Mouse (Mus musculus): ENCODE measurements around the gene Rpa2. TPM values are rescaled to one million over a fixed set of nuclear protein-coding genes. Genes with fewer than 3 reads are reported as not detected.
"Not testable (repeated sequence)": the region's sequence is repeated elsewhere in the genome, so short reads cannot be mapped to it uniquely, and the experiment has no call there.

Rpa2 gene
- 10 to 100 TPM; 25.0 to 25.9 TPM for total RNA-seq (2021)
- long read RNA-seq, experiment 1, transcript Rpa2-201 (9 exons, 1,813 nt) = major isoform, 56 of 63 reads
- long read RNA-seq, experiment 1, partial matches to known transcripts = 2 of 63 reads
- long read RNA-seq, experiment 1, other reads (novel, unspliced or antisense) = 5 of 63 reads
- long read RNA-seq, experiment 2, transcript Rpa2-201 (9 exons, 1,813 nt) = major isoform, 62 of 67 reads
- long read RNA-seq, experiment 2, partial matches to known transcripts = 3 of 67 reads
- long read RNA-seq, experiment 2, other reads (novel, unspliced or antisense) = 2 of 67 reads

DNA sequence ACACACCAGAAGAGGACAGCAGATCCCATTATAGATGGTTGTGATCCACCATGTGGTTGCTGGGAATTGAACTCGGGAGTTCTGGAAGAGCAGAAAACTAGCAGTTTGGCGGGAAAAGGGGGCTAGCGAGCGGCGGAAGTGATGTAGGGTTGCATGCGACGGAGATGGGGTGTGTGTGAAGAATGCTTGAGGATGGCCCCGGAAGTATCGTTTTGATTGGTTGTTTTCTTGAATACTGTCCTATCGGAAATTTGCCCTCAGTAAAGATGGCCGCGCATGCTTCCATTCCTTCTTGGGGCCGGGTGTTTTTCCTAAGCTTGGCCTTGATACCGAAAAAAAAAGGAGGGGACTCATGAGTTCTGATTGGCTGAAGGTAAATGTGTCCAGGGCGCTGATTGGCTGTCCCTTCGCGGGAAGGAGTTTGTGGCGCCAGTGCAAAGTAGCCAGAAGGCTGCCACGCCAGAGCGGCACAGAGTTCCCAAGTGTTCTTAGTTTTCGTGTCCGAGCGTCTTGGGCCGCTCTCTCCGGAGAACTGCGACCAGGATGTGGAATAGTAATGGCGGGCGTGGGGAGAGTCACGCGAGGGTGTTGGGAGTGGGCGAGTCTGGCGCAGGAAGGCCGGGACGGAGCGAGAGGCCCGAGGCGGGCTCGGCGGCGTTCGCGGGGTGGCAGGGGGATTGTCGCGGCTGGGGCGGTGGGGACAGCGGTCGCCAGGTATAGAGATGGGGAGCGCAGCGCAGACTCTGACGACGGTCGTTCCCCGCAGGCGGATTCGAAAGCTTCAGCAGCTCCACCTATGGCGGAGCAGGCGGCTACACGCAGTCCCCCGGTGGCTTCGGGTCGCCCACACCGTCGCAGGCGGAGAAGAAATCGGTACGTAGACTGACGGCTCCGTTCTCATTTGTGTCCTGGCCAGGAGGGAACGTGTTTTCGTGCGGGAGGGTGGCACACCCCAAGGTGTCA is at the start of gene Rpa2:
Rpa2 (plus strand) TSS at position 419 of the 963 bp plus-strand sequence.
- DNase-seq (ENCODE audit: low spot score in 2 of 2) = peak; percentile 93 to 98

DNA sequence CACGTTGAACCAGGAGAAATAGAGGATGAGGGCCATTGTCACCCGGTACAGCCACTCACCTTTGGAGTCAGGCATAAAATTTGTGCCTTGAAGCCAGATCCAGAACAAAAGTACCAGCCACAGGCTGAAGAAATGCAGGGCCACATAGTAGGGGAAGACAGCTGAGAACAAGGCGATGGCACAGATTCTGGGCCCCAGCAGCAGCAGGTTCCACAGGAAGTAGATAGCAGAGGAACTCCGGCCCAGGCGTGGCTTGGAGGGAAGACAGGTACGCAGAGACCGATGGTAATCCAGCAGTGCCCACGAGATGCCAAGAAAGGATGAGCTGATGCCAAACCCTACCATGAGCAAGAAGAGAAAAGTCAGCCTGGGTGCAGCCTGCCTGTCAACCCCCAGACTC is 39.9 kb upstream of the Rpa2 start:
- DNase-seq (ENCODE audit: low spot score in 2 of 2) = no peak

DNA sequence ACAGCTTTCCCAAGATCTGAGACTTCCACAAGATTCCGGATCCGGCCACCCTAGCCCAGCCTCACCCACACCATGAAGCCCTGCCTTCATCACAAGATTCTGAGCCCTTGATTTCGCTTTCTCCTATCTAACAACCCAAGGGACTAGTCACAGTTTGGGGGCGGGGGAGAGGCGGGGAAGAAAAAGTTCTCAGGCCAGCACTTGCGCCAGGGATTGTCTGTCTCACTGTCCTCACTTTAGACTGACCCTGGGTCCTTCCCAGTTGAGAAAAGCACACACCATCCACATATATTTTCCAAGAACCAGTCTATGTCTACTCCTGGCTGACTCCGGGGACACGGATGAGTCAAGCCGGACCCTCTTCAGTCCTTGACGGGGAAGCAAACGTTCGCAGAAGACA is 36.5 kb upstream of the Rpa2 start:
- DNase-seq (ENCODE audit: low spot score in 2 of 2) = no peak

DNA sequence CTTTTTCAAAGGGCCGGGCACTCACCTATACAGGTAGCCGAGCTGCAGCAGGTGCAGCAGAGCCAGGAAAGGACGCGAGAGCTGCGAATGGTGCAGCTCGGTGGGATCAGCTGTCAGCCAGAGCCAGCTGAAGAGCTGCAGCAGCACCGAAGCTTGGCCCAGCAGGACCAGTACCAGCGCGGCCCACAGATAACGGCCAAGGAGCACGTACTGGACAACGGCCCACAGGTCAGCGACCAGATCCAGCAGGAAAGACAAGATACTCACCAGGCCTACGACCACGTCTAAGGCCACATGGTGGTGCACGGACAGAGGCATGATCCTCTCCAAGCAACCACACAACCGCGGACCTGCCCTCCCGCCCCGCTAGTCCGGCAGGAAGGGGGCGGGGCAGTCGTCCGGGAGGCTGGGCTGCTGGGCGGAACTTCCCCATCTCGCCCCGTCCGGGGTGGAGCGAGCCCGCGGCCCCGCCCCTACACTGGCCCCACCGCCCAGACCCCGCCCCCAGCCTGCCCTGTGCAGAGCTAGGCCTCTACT is 35.9 kb upstream of the Rpa2 start, which contains the start of gene Xkr8:
Xkr8 (minus strand) TSS at position 399 of the 537 bp plus-strand sequence.
- peak; percentile 88 to 94 for DNase-seq (ENCODE audit: low spot score in 2 of 2)

DNA sequence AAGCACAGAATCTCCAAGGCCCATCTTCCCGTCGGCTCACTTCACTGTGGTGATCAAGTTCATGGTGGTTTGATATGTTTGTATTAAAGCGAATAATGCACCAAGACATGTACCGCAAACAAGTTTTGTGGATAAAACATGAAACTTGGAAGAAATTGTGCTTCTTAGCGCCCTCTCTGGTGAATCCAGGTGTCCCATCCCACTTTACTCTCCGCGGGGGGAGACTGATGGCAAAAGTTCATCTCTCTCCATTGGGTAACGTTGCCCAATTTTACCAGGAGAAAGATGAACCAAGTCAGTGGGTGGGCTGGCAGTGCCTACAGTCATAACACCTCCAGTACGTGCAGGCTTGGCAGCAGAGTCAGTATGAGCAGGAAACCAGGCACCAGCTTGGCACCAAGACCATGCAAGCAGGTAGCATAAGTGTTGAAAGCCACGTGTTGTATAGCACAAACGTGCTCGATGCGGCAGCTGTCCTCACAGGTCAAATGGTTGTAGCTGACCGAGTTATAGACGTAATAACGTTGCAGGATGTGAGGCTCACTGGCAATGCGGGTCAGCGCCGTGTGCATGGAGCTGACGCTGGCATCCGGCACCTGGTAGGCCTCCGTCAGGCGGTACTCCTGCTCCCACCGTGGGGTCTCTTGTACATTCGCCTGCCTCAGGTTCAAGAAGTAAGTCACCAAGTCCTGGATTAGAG is 34.9 kb upstream of the Rpa2 start:
- DNase-seq (ENCODE audit: low spot score in 2 of 2) = no peak

DNA sequence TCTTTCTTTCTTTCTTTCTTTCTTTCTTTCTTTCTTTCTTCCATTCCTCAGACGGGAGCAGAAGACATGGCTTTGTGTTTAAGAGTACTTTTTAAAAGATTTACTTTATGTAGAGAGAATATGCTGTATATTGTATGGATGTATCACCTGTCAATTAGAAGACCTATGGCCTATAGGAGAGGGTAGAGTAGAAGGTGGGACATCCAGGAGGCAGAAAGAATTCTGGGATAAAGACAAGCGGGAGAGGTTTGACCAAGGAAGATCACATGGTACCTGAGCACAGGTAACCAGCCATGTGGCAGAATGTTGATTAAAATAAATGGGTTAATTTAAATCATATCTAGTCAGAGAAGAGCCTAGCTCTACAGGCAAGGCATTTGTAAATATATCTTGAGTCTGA is 33.4 kb upstream of the Rpa2 start:
- DNase-seq (ENCODE audit: low spot score in 2 of 2) = no peak

DNA sequence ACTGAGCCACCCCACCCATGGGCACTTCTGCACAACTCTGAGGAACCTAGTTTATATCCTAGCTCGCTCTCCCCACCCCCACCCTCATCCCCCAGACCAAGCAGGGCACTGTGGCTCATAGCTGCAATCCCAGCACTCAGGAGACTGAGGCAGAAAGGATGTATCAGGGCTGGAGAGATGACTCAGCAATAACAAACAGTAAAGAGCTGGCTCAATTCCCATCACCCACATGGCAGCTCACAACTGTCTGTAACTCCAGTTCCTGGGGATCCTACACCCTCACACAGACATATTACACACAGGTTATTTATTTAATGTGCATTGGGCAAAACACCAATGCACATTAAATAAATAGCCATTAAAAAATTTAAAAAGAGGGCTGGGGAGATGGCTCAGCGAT is 32.7 kb upstream of the Rpa2 start:
- no peak for DNase-seq (ENCODE audit: low spot score in 2 of 2)

DNA sequence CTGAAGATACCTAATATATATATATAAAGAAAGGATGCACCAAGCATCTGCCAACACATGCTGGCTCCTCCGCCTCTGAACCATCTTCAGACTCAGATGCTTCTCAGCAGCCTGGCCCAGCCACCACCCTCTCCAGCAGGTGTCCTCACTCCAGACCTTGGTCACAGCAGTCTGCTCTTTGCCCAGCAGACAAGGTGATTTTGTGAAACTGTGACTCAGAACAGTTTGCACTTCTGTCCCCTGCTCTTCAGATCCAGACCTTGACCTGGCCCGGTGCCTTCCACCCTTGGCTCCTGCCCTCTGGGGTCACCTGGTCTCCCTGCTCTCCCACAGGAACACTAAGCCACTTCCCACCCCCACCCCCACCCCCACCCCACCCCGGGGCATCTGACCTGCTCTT is 32.2 kb upstream of the Rpa2 start:
- no peak for DNase-seq (ENCODE audit: low spot score in 2 of 2)

DNA sequence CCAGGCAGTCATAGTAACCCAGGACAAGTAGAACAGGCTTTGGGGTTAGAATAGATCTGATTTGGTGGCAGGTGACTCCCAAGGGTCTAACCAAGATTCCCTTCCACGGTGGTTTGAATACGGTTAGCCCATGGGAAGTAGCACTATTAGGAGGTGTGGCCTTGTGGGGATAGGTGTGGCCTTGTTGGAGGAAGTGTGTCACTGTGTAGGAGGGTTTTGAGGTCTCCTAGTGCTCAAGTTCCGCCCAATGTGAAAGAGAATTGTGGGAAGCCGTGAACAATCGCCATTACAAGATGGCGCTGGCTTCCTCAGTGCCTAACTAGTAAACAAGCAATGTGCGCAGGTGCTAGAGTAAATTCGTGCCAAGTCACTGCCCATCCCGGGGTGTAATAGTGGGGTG is 31.0 kb upstream of the Rpa2 start:
- not testable (repeated sequence) for DNase-seq (ENCODE audit: low spot score in 2 of 2)

DNA sequence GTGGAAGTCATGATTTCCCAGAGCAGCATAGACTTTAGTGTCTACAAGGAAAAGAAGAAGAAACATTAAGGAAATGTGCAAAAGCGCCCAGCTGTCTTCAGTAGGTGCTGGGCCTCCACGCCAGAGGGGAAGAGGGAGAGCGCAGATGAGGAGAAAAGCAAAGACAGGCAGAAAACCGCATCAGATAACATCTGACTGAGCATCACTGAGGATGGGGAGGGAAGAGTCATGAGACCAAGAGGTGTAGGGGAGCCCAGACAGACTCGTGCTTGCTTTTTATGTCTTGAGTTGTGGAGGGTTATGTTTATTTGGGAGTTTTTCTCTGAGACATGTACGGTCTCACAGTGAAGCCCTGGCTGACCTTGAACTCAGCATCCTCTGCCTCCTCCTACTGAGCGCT is 26.6 kb upstream of the Rpa2 start:
- DNase-seq (ENCODE audit: low spot score in 2 of 2) = no peak

DNA sequence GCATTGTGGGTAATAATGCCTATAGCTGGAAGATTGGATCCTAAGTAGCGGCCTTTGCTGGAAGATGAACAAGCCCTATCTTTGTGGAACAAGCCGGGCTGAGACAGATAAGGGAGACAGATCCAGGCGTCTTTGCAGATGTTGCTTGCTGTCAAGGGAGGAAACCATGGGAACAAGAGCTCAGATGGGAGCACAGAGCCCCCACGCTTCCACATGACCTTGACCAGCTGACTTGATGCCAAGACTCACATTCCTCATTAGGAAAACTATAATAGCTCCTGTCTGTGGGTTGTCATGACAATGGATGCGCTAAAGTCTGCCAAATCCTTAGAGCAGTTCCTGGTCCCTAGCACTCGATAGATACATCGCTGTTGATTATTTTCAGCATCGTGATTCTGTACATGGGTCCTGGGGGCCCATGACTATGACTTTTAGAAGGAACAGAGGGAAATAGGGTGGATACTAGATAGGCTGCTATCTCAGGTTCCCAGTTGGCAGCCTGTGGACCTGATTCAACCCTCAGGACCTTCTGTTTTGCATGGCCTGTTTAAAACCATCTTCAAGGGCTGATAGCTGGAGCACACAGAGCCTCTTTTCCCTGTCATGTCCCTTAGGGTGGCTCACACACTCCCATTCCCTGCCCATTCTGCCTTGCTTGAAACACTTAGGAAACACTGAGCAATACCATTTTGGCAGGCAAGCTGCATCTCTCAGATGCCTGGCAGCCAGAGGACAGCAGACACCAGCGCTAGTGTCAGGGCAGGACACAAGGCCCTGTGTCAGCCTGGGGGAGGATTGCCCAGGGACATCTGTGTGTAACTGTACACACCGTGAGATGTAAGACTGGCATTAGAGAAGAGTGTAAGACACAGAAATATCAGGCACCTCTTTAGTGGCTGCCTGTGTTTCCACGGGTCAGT is 23.9 kb upstream of the Rpa2 start:
- no peak for DNase-seq (ENCODE audit: low spot score in 2 of 2)

DNA sequence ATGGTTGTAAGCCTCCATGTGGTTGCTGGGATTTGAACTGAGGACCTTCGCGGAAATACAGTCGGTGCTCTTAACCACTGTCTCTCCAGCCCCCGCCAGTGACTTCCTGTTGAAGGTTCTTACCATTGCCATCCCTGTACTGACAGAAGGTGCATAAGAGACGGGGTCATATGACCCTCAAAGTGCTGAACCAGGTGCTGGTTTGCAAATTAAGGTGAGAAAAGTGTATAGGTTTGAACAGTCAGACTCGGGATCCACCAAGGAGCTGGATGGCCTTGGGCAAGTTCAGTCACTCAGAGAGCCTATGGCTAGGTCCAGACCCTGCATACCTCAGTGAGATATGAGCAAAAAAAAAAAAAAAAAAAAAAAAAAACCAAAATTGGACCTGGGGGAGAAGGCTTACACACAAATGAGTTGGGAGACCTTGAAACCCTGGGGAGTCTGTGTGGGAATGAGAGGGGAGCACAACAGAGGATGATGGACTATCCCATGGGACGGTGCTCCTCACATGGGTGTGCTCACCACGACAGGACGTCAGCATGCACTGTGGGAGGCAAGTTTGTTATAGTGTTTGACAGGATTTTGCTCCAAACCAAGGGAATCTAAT is 21.1 kb upstream of the Rpa2 start:
- DNase-seq (ENCODE audit: low spot score in 2 of 2) = no peak

DNA sequence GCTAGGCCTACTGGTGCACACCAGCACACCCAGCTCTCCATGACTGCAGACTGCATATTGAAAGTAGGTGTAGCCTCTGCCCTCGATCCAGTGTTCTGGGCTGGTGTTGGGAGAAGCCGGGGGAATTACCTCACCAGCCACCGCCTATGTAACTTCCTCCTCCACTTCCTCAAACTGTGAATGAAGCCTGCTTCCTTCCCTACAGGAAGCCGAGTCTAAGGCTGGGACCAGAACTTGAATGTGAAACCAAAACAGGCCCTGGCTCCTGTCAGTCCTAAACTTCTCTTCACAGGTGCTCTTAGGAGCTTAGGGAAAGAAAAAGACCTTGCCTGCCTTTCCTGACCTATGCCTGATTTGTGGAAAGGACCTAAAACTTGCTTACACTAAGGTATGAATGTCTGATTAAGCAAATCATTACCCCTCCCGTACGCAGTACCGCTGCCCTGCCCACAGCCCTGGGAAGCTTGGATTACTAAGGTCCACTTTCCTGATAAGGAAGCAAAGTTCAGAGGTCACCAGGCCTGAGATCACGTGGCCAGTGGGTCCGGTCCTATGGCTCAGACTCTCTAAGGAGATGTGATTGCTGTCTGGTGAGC is 20.4 kb upstream of the Rpa2 start:
- no peak for DNase-seq (ENCODE audit: low spot score in 2 of 2)

DNA sequence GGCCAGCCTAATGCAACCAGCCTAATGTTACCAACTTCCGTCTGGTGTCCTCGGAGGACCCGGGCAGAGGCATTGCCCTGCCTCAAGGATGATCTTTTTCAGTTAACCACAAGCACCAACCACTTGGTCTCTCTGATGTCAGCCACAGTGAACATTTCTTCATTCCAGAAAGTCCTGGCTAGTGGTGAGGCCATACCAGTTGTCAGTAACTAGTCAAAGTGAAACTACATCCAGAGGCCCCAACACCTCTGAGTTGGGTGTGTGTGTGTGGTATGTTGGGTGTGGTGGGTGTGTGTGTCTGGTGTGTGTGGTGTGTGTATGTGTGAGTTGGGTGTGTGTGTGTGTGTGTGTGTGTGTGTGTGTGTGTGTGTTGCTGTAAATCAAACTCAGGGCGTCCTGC is 19.4 kb upstream of the Rpa2 start:
- no peak for DNase-seq (ENCODE audit: low spot score in 2 of 2)

DNA sequence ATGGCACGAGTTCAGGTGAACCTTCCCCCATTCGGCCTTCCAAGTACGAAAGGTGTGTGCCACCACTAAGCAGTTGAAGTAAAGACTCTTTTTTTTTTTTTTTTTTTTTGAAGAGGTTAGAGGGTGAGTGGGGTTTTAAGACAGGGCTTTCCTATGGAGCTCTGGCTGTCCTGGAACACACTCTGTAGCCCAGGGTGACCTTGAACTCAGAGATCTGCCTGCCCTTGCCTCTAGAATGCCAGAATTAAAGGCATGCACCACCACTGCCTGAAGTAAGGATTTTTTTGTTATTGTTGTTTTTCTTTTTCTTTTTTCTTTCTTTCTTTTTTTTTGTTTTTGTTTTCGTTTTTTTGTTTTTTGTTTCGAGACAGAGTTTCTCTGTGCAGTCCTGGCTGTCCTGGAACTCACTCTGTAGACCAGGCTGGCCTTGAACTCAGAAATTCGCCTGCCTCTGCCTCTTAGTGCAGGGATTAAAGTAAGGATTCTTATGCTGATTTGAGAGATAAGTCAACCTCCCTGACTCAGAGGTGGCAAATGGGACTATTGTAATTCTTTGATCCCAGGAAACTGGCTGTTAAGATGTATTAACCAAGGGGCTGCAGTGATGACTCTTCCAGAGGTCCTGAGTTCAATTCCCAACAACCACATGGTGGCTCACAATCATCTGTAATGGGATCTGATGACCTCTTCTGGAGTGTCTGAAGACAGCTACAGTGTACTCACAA is 18.7 kb upstream of the Rpa2 start:
- no peak for DNase-seq (ENCODE audit: low spot score in 2 of 2)

DNA sequence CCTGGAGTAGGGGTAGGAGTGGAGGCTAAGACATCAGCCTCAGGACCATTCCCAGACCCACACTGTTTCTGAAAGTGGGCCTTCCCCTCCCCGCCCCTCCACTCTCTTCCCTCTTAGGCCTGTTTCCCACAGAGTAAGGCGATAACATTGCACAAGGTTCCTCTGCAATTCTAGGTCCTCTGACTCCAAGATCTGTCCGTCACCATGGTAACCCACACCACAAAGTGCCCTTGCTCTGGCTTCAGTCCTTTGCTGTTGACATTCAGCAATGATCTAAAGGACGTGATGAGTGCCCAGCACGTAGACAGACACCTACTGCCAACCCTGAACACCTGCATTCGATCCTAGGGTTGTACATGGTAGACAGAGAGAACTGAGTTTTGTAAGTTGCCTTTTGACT is 15.1 kb upstream of the Rpa2 start:
- DNase-seq (ENCODE audit: low spot score in 2 of 2) = no peak

DNA sequence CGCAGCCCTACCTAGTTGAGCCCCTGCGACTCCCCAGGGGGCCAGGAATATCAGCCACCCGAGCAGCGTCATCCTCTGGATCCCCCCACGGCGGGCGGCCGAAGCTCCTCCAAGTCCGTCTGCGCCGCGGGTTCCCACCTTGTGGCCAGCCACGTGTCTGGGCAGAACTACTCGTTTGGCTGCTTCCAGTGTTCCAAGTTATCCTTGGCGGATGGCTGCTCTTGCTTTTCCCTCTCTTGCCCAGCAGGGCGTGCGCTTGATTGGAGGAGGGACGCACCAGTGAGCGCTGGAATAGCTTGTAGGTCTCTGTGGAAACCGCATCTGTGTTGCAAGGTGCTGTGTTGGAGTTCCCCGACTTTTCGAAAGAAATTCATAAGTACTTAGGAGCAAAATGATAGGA is 11.2 kb upstream of the Rpa2 start, which contains the start of gene Smpdl3b:
Smpdl3b (minus strand) TSS at position 279 of the 400 bp plus-strand sequence.
- DNase-seq (ENCODE audit: low spot score in 2 of 2) = peak; percentile 51 to 74

DNA sequence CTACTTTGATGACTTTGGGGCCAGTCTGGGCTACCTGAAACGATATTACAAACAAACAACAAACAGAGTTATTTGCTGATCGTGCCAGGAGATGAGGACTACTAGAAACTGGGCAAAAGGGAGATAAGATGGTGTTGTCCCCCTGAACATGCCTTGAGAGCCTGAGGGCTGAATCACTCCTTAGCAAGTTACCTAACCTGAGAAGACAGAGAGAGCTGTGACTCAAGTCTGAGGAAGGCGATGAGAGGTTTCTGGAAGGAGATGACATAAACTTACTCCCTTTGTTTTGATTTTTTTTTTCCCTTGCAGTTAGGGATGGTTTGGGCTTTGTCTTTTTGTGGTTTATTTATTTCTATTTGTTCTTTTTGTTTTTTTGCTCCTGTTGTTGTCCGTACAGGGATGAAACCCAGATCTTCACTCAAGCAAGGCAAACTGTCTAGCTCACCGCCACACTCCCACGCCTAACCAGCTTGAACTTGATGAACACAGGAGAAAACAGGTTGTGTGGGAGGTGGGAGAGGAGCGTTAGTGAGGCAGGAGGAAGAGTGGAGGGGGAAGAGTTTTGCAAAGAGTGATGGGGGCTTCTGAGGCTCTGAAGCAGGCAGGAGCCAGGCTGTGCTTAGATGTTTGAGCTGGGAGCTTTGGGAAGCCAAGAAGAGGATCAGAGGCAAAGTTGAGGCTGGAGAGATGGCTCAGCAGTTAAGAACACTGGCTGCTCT is 10.3 kb upstream of the Rpa2 start:
- no peak for DNase-seq (ENCODE audit: low spot score in 2 of 2)
